Mouse (Mus musculus): ENCODE results near the gene Zcchc3.

- no peak for TF ChIP-seq POLR2A (IDR thresholded peaks at IDR 0.05; ENCODE audit: low read depth, low read length)
- no peak for TF ChIP-seq CTCF (IDR thresholded peaks at IDR 0.05; ENCODE audit: extremely low read depth, insufficient read depth, insufficient read length, insufficient replicate concordance)
Measured at GRCm38 (mm10) chr2:152367917-152368316, 46.9 kb downstream of the Zcchc3 start.
